Comparison of ENCODE assay signal across 29 mouse cellular contexts in the genomic region with DNA sequence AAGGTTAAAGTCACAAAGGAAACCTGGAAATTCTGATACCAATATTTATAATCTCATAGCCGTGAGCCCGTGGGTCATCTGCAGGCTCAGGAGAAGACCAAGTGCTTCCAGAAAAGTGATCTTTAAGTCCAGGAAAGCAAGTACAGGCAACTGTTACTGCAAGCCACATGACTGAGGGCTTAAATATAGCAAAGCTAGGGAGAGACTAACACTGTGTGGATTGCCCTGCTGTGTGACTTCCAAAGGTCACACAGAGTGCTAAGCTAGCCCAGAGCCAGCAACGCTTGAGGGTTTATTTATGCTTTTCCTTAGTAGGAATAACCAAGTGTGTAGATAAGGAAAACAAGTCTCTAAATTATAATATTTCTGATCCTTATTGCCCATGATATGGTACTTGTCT. TPM values are rescaled to one million over a fixed set of nuclear protein-coding genes. Genes with fewer than 3 reads are reported as not detected.
DNase-seq lines count a peak whose midpoint lies in the region; ATAC-seq and TF ChIP-seq lines count a peak whose summit lies in the region.
"Had no signal": no experiment of that assay in that cellular context is flagged by ENCODE, and none has a peak within 500 bp of the region (broad histone marks: within the 10 kb centered on the region; RNA-seq: fewer than 3 reads in every experiment).

No protein-coding gene starts in this region.

- no peak overlapping the region for H3K4me3 ChIP-seq in kidney, adult 2 months (ENCODE audit: insufficient read depth, low read depth, low read length)
- H3K4me3 ChIP-seq in liver, embryonic 13.5 days (replicated peaks): no peak overlapping the region
- no peak overlapping the region for H3K4me3 ChIP-seq in forebrain, embryonic 14.5 days (ENCODE audit: low read depth, low read length)
- H3K4me3 ChIP-seq: erythroblast, embryonic 14.5 days; heart, adult 2 months; hindbrain, embryonic 12.5 days; megakaryocyte, embryonic 14.5 days; midbrain, embryonic 13.5 days; neural tube, embryonic 13.5 days had no signal

- no peak overlapping the region for H3K9ac ChIP-seq in liver, embryonic 13.5 days
- no peak overlapping the region for H3K9ac ChIP-seq in forebrain, embryonic 14.5 days (ENCODE audit: low read length)
- H3K9ac ChIP-seq: forebrain, postnatal 0 days; hindbrain, embryonic 12.5 days; midbrain, embryonic 13.5 days; neural tube, embryonic 13.5 days had no signal

- TF ChIP-seq CTCF in kidney, adult 2 months (conservative IDR thresholded peaks at IDR 0.05; ENCODE audit: insufficient read depth, insufficient read length, low read depth, low read length): no peak

- peaks cover 3% of the 10 kb centered on the region; the same call in 1 of the 2 replicates for H3K4me1 ChIP-seq in kidney, adult 2 months (ENCODE audit: control insufficient read depth, insufficient read depth, low read length)
- no peaks in the 10 kb centered on the region; the same call in 1 of the 2 replicates for H3K4me1 ChIP-seq in liver, embryonic 13.5 days (replicated peaks)
- H3K4me1 ChIP-seq in forebrain, embryonic 14.5 days (ENCODE audit: control insufficient read depth, insufficient read depth, low read length): no peaks in the 10 kb centered on the region
- H3K4me1 ChIP-seq: hindbrain, embryonic 12.5 days; midbrain, embryonic 13.5 days; neural tube, embryonic 13.5 days had no signal

- no peaks in the 10 kb centered on the region for H3K27me3 ChIP-seq in kidney, adult 2 months (replicated peaks; ENCODE audit: control insufficient read depth, insufficient read depth, low read length)
- H3K27me3 ChIP-seq in liver, embryonic 13.5 days: no peaks in the 10 kb centered on the region
- H3K27me3 ChIP-seq in forebrain, embryonic 14.5 days (replicated peaks; ENCODE audit: control insufficient read depth, insufficient read depth, low read length): no peaks in the 10 kb centered on the region
- H3K27me3 ChIP-seq: CH12.LX; hindbrain, embryonic 12.5 days; megakaryocyte, embryonic 14.5 days; midbrain, embryonic 13.5 days; neural tube, embryonic 13.5 days had no signal

- DNase-seq in gastrocnemius, adult 18-20 months (ENCODE audit: low spot score): peak; percentile 41
- DNase-seq in gastrocnemius, postnatal 10 days: no peak
- DNase-seq in kidney, adult 2 months: peak; percentile 61
- DNase-seq in kidney, postnatal 4 days: no peak
- no peak for DNase-seq in liver, embryonic 13.5 days
- DNase-seq in liver: no peak
- DNase-seq in yolk sac, embryonic 10.5 days (ENCODE audit: low spot score): peak; percentile 44
- DNase-seq in forebrain, embryonic 14.5 days (ENCODE audit: low spot score): no peak
- DNase-seq: adrenal gland, adult 2 months; adrenal gland, postnatal 36 days; cerebellum, adult 18-20 months; cerebellum, postnatal 14 days; forebrain, postnatal 0 days; gastrocnemius, postnatal 25 days; heart, adult 2 months; left cerebral cortex, postnatal 4 days; lung, adult 18-20 months; lung, postnatal 4 days; right cerebral cortex, postnatal 4 days; thymus, postnatal 4 days had no signal

- no peak overlapping the region for H3K4me2 ChIP-seq in liver, embryonic 13.5 days
- H3K4me2 ChIP-seq in forebrain, embryonic 14.5 days (ENCODE audit: low read length): no peak overlapping the region
- H3K4me2 ChIP-seq: hindbrain, embryonic 12.5 days; midbrain, embryonic 13.5 days; neural tube, embryonic 13.5 days had no signal

- WGBS in kidney, adult 2 months: 45% methylated on average over 3 of the region's 3 CpGs
- 61% methylated on average over 3 of the region's 3 CpGs for WGBS in liver, embryonic 13.5 days (ENCODE audit: insufficient replicate concordance)
- 92% methylated on average over 3 of the region's 3 CpGs for WGBS in forebrain, embryonic 14.5 days

- 0 out of 2 replicates have a peak, but pooled peaks cover 2% of the 10 kb centered on the region for H3K9me3 ChIP-seq in liver, embryonic 13.5 days (replicated peaks)
- no peaks in the 10 kb centered on the region for H3K9me3 ChIP-seq in forebrain, embryonic 14.5 days (replicated peaks; ENCODE audit: control insufficient read depth, low read length)
- H3K9me3 ChIP-seq: hindbrain, embryonic 12.5 days; midbrain, embryonic 13.5 days; neural tube, embryonic 13.5 days had no signal

- H3K27ac ChIP-seq in kidney, adult 2 months (ENCODE audit: insufficient read depth, low read depth, low read length): no peak overlapping the region
- no peak overlapping the region for H3K27ac ChIP-seq in liver, embryonic 13.5 days
- H3K27ac ChIP-seq in forebrain, embryonic 14.5 days (ENCODE audit: low read depth, low read length): no peak overlapping the region
- H3K27ac ChIP-seq: heart, adult 2 months; hindbrain, embryonic 12.5 days; hindbrain, postnatal 0 days; midbrain, embryonic 13.5 days; neural tube, embryonic 13.5 days had no signal

- no peak for TF ChIP-seq POLR2A in kidney, adult 2 months (IDR thresholded peaks at IDR 0.05; ENCODE audit: low read depth, low read length)

- H3K36me3 ChIP-seq in kidney, adult 2 months (ENCODE audit: control insufficient read depth, insufficient read depth, low read length): no peaks in the 10 kb centered on the region
- H3K36me3 ChIP-seq in liver, embryonic 13.5 days: no peaks in the 10 kb centered on the region
- H3K36me3 ChIP-seq in forebrain, embryonic 14.5 days (ENCODE audit: control insufficient read depth, insufficient read depth, low read length): no peaks in the 10 kb centered on the region
- H3K36me3 ChIP-seq: hindbrain, embryonic 12.5 days; midbrain, embryonic 13.5 days; neural tube, embryonic 13.5 days had no signal

- peak; percentile 48; the same call in 1 of the 2 replicates for ATAC-seq in liver, embryonic 13.5 days (ENCODE audit: low read depth)
- ATAC-seq in forebrain, embryonic 14.5 days: no peak
- ATAC-seq: activated CD4-positive, CD25-positive, alpha-beta regulatory T cell, adult 4 months; forebrain, postnatal 0 days; hindbrain, postnatal 0 days; lung, postnatal 0 days; midbrain, embryonic 13.5 days had no signal

RNA-seq across cellular contexts. Expression of a gene that starts 15.2 kb away (rescaled TPM):
- 100 to 1,000 TPM; 110 to 113 TPM for total RNA-seq in gastrocnemius, adult 18-20 months (2021)
- 10 to 100 TPM; 26.6 to 30.9 TPM for total RNA-seq in gastrocnemius, postnatal 10 days (2021)
- 22.7 and 32.7 TPM in 2 replicates for polyA plus RNA-seq in kidney, adult 2 months (2012; rRNA removed)
- 63.1 and 74.9 TPM in 2 replicates for polyA plus RNA-seq in liver, embryonic 13.5 days (2015; fragmentation: Nextera tagmentation; extraction: Ambion mirVana)
- 0.25 and 0.34 TPM in 2 replicates for polyA plus RNA-seq in forebrain, embryonic 14.5 days (2014; fragmentation: Nextera tagmentation; extraction: Ambion mirVana)
- polyA plus RNA-seq: adrenal gland, adult 2 months had no signal

Comparison
In these comparisons a context has a peak if more than half of its experiments do, and no peak if none do; other contexts are left out.
1. DNase-seq: peak in gastrocnemius, adult 18-20 months (single experiment), kidney, adult 2 months (single experiment) and yolk sac, embryonic 10.5 days (single experiment); none in gastrocnemius, postnatal 10 days (single experiment), kidney, postnatal 4 days (0 of 2), liver, embryonic 13.5 days (single experiment), liver (single experiment) and forebrain, embryonic 14.5 days (single experiment).
2. RNA of a gene that starts 15.2 kb away (polyA plus RNA-seq): 63.1 to 74.9 TPM in liver, embryonic 13.5 days and 22.7 to 32.7 TPM in kidney, adult 2 months; 0.25 to 0.34 TPM in forebrain, embryonic 14.5 days; every median in the first group is over 10 times any median in the second.